Mouse (Mus musculus): Measurements from ENCODE around the gene Mgat5. TPM values are rescaled to one million over a fixed set of nuclear protein-coding genes. Genes with fewer than 3 reads are reported as not detected.

Mgat5 gene
- polyA plus RNA-seq, 2 experiments, result 6.6 to 8.4 TPM

GRCm38 (mm10) chr1:127202360-127202759 lies 2.5 kb upstream of the Mgat5 start:
- no peak overlapping the region for H3K9ac ChIP-seq (ENCODE audit: low read depth, low read length, severe bottlenecking)
- no peak for TF ChIP-seq POLR2A (IDR thresholded peaks at IDR 0.05; ENCODE audit: borderline replicate concordance, extremely low read depth, insufficient read depth, insufficient read length)
- peaks cover 5% of the 10 kb centered on the region; the same call in 1 of the 2 replicates for H3K4me1 ChIP-seq (ENCODE audit: control insufficient read depth, insufficient read depth, low read length)
- ATAC-seq (ENCODE audit: low FRiP score, low read depth) (no peak), DNase-seq (ENCODE audit: low spot score) (no peak)
- H3K4me3 ChIP-seq (replicated peaks; ENCODE audit: low read length), result no peak overlapping the region
- H3K27me3 ChIP-seq (ENCODE audit: control insufficient read depth, insufficient read depth, low read length), result no peaks in the 10 kb centered on the region
- WGBS, result 70% methylated on average over 4 of the region's 4 CpGs
- H3K36me3 ChIP-seq (ENCODE audit: control insufficient read depth, insufficient read depth, low read length), result no peaks in the 10 kb centered on the region
- no peaks in the 10 kb centered on the region for H3K9me3 ChIP-seq (ENCODE audit: control insufficient read depth, low read length)
- no peak overlapping the region for H3K4me2 ChIP-seq (replicated peaks; ENCODE audit: low read depth, low read length, severe bottlenecking)
- no peak overlapping the region for H3K27ac ChIP-seq (replicated peaks; ENCODE audit: low read depth, low read length)

- Histone ChIP-seq H3K9me3 (ENCODE audit: control insufficient read depth, low read length) (no peaks in the 10 kb centered on the region), H3K27ac (replicated peaks; ENCODE audit: low read depth, low read length) (no peak overlapping the region), H3K4me2 (replicated peaks; ENCODE audit: low read depth, low read length, severe bottlenecking) (no peak overlapping the region), H3K36me3 (ENCODE audit: control insufficient read depth, insufficient read depth, low read length) (no peaks in the 10 kb centered on the region), H3K27me3 (ENCODE audit: control insufficient read depth, insufficient read depth, low read length) (no peaks in the 10 kb centered on the region), H3K4me1 (ENCODE audit: control insufficient read depth, insufficient read depth, low read length) (peaks cover 5% of the 10 kb centered on the region; the same call in 1 of the 2 replicates), H3K9ac (ENCODE audit: low read depth, low read length, severe bottlenecking) (no peak overlapping the region), H3K4me3 (replicated peaks; ENCODE audit: low read length) (no peak overlapping the region)
- TF ChIP-seq POLR2A (IDR thresholded peaks at IDR 0.05; ENCODE audit: borderline replicate concordance, extremely low read depth, insufficient read depth, insufficient read length), result no peak
- 57% methylated on average over 4 of the region's 4 CpGs for WGBS
- DNase-seq (ENCODE audit: low spot score) (peak; percentile 60), ATAC-seq (ENCODE audit: low FRiP score, low read depth) (no peak)
These were observed 1.5 kb upstream of the Mgat5 start for GRCm38 (mm10) chr1:127203231-127203764.

- Histone ChIP-seq H3K9ac (ENCODE audit: low read depth, low read length, severe bottlenecking) (peak overlapping the region; percentile 69), H3K27ac (replicated peaks; ENCODE audit: low read depth, low read length) (peak overlapping the region; percentile 93), H3K4me2 (replicated peaks; ENCODE audit: low read depth, low read length, severe bottlenecking) (peak overlapping the region; percentile 93), H3K9me3 (ENCODE audit: control insufficient read depth, low read length) (no peaks in the 10 kb centered on the region), H3K36me3 (ENCODE audit: control insufficient read depth, insufficient read depth, low read length) (no peaks in the 10 kb centered on the region), H3K4me1 (ENCODE audit: control insufficient read depth, insufficient read depth, low read length) (peaks cover 7% of the 10 kb centered on the region; the same call in 1 of the 2 replicates), H3K27me3 (ENCODE audit: control insufficient read depth, insufficient read depth, low read length) (no peaks in the 10 kb centered on the region), H3K4me3 (replicated peaks; ENCODE audit: low read length) (peak overlapping the region; percentile 59)
- DNase-seq (ENCODE audit: low spot score), result no peak
- no peak for TF ChIP-seq POLR2A (IDR thresholded peaks at IDR 0.05; ENCODE audit: borderline replicate concordance, extremely low read depth, insufficient read depth, insufficient read length)
- ATAC-seq (ENCODE audit: low FRiP score, low read depth), result no peak
- 0% methylated on average over 20 of the region's 24 CpGs for WGBS
These were observed 745 bp downstream of the Mgat5 start for GRCm38 (mm10) chr1:127205501-127206019.

GRCm38 (mm10) chr1:127206020-127206641 lies 1.3 kb downstream of the Mgat5 start:
- peak overlapping the region; percentile 93; the same call in 1 of the 2 replicates for H3K27ac ChIP-seq (replicated peaks; ENCODE audit: low read depth, low read length)
- no peak for DNase-seq (ENCODE audit: low spot score)
- no peaks in the 10 kb centered on the region for H3K9me3 ChIP-seq (ENCODE audit: control insufficient read depth, low read length)
- H3K4me2 ChIP-seq (replicated peaks; ENCODE audit: low read depth, low read length, severe bottlenecking), result peak overlapping the region; percentile 93
- TF ChIP-seq POLR2A (IDR thresholded peaks at IDR 0.05; ENCODE audit: borderline replicate concordance, extremely low read depth, insufficient read depth, insufficient read length), result no peak
- H3K27me3 ChIP-seq (ENCODE audit: control insufficient read depth, insufficient read depth, low read length), result no peaks in the 10 kb centered on the region
- H3K4me3 ChIP-seq (replicated peaks; ENCODE audit: low read length), result peak overlapping the region; percentile 59
- ATAC-seq (ENCODE audit: low FRiP score, low read depth), result no peak
- H3K9ac ChIP-seq (ENCODE audit: low read depth, low read length, severe bottlenecking), result peak overlapping the region; percentile 69
- peaks cover 7% of the 10 kb centered on the region; the same call in 1 of the 2 replicates for H3K4me1 ChIP-seq (ENCODE audit: control insufficient read depth, insufficient read depth, low read length)
- WGBS, result 4% methylated on average over 37 of the region's 39 CpGs
- no peaks in the 10 kb centered on the region for H3K36me3 ChIP-seq (ENCODE audit: control insufficient read depth, insufficient read depth, low read length)

GRCm38 (mm10) chr1:127206881-127207555 lies 2.2 kb downstream of the Mgat5 start:
- H3K9me3 ChIP-seq (ENCODE audit: control insufficient read depth, low read length), result no peaks in the 10 kb centered on the region
- H3K36me3 ChIP-seq (ENCODE audit: control insufficient read depth, insufficient read depth, low read length), result no peaks in the 10 kb centered on the region
- no peak overlapping the region for H3K27ac ChIP-seq (replicated peaks; ENCODE audit: low read depth, low read length)
- H3K4me2 ChIP-seq (replicated peaks; ENCODE audit: low read depth, low read length, severe bottlenecking), result peak overlapping the region; percentile 93
- H3K4me1 ChIP-seq (ENCODE audit: control insufficient read depth, insufficient read depth, low read length), result peaks cover 7% of the 10 kb centered on the region; the same call in 1 of the 2 replicates
- no peak for ATAC-seq (ENCODE audit: low FRiP score, low read depth)
- DNase-seq (ENCODE audit: low spot score), result no peak
- H3K4me3 ChIP-seq (replicated peaks; ENCODE audit: low read length), result peak overlapping the region; percentile 59
- peak overlapping the region; percentile 4; the same call in 1 of the 2 replicates for H3K9ac ChIP-seq (ENCODE audit: low read depth, low read length, severe bottlenecking)
- no peaks in the 10 kb centered on the region for H3K27me3 ChIP-seq (ENCODE audit: control insufficient read depth, insufficient read depth, low read length)
- 65% methylated on average over 11 of the region's 11 CpGs for WGBS
- TF ChIP-seq POLR2A (IDR thresholded peaks at IDR 0.05; ENCODE audit: borderline replicate concordance, extremely low read depth, insufficient read depth, insufficient read length), result no peak
